Mouse (Mus musculus): ENCODE data around the gene Naaa. TPM values are rescaled to one million over a fixed set of nuclear protein-coding genes. Genes with fewer than 3 reads are reported as not detected.

The Naaa gene
- polyA plus RNA-seq (2012; ENCODE audit: insufficient read depth, insufficient read length, low replicate concordance, missing spikeins) = not detected in 2 replicates

GRCm38 (mm10) chr5:92277437-92278394, at the start of gene Naaa:
TSS of gene Naaa (minus strand) at chr5:92278170.
- peak within 1 kb of the TSS; percentile 95 for H3K4me3 ChIP-seq (ENCODE audit: insufficient read depth, low read depth, low read length)
- 4% methylated on average over 54 of the region's 54 CpGs for whole genome bisulfite sequencing
- TF ChIP-seq CTCF (IDR thresholded peaks at IDR 0.05; ENCODE audit: insufficient read depth, low read depth, low read length) = no peak
- H3K4me1 ChIP-seq (ENCODE audit: control insufficient read depth, insufficient read depth, low read length) = peaks cover 8% of the 10 kb centered on the region; the same call in 1 of the 2 replicates
- H3K27ac ChIP-seq (ENCODE audit: insufficient read depth, low read depth, low read length) = peak within 1 kb of the TSS; percentile 16; the same call in 1 of the 2 replicates

DNA sequence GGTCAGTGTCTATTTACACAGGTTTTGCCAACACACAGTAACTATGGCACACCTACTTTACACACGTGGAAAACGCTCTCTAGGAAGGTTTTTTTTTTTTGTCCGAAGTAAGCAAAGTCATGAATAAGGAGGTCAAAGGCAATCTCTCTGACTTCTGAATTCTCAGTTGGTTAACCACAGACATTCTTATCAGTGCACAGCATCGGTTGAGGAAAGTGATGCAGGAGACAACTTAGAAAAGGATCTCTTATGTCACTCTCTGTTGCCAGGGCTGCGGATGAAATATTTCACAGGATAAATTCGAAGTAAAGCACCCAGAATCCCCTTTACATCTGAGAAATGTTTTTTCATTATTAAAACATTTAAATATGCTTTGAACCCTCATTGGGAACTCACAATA, 49.4 kb upstream of the Naaa start:
- Histone ChIP-seq H3K4me3 (ENCODE audit: insufficient read depth, low read depth, low read length) (no peak overlapping the region), H3K4me1 (ENCODE audit: control insufficient read depth, insufficient read depth, low read length) (no peaks in the 10 kb centered on the region), H3K27ac (ENCODE audit: insufficient read depth, low read depth, low read length) (no peak overlapping the region)
- TF ChIP-seq POLR2A (IDR thresholded peaks at IDR 0.05; ENCODE audit: insufficient read depth, low read depth, low read length) (no peak), CTCF (IDR thresholded peaks at IDR 0.05; ENCODE audit: insufficient read depth, low read depth, low read length) (no peak)
- WGBS = 88% methylated on average over 6 of the region's 6 CpGs

DNA sequence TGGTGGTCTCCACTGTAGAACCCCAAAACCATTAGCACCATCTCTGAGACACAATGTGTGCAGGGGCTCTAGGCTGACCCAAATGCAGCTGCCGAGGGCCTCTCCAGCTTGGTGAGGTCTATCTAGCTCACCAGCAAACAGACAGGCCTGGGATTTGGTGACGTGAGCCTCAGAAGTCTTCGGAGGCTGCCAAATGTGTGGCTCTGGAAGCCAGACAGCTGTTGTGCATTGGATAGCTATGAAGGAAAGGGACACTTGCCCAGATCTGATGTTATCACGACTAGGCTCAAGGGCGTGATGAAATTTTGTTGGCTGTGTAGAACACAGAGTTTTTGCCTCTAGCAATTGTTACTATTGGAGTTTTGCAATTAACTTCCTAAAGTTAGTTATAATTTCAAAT, 45.3 kb upstream of the Naaa start:
- WGBS = 80% methylated on average over 5 of the region's 5 CpGs
- Histone ChIP-seq H3K4me1 (ENCODE audit: control insufficient read depth, insufficient read depth, low read length) (no peaks in the 10 kb centered on the region), H3K4me3 (ENCODE audit: insufficient read depth, low read depth, low read length) (no peak overlapping the region), H3K27ac (ENCODE audit: insufficient read depth, low read depth, low read length) (no peak overlapping the region)
- no peak for TF ChIP-seq POLR2A (IDR thresholded peaks at IDR 0.05; ENCODE audit: insufficient read depth, low read depth, low read length)
- TF ChIP-seq CTCF (IDR thresholded peaks at IDR 0.05; ENCODE audit: insufficient read depth, low read depth, low read length) = no peak

GRCm38 (mm10) chr5:92322612-92323011, 44.6 kb upstream of the Naaa start:
- Histone ChIP-seq H3K4me1 (ENCODE audit: control insufficient read depth, insufficient read depth, low read length) (no peaks in the 10 kb centered on the region), H3K4me3 (ENCODE audit: insufficient read depth, low read depth, low read length) (no peak overlapping the region), H3K27ac (ENCODE audit: insufficient read depth, low read depth, low read length) (no peak overlapping the region)
- TF ChIP-seq POLR2A (IDR thresholded peaks at IDR 0.05; ENCODE audit: insufficient read depth, low read depth, low read length) = no peak
- no peak for TF ChIP-seq CTCF (IDR thresholded peaks at IDR 0.05; ENCODE audit: insufficient read depth, low read depth, low read length)
- WGBS = 91% methylated on average over 4 of the region's 4 CpGs

GRCm38 (mm10) chr5:92321631-92322400, 43.8 kb upstream of the Naaa start:
- TF ChIP-seq POLR2A (IDR thresholded peaks at IDR 0.05; ENCODE audit: insufficient read depth, low read depth, low read length) = no peak
- no peak for TF ChIP-seq CTCF (IDR thresholded peaks at IDR 0.05; ENCODE audit: insufficient read depth, low read depth, low read length)
- Histone ChIP-seq H3K4me3 (ENCODE audit: insufficient read depth, low read depth, low read length) (no peak overlapping the region), H3K27ac (ENCODE audit: insufficient read depth, low read depth, low read length) (no peak overlapping the region), H3K4me1 (ENCODE audit: control insufficient read depth, insufficient read depth, low read length) (no peaks in the 10 kb centered on the region)
- WGBS = 68% methylated on average over 8 of the region's 8 CpGs

DNA sequence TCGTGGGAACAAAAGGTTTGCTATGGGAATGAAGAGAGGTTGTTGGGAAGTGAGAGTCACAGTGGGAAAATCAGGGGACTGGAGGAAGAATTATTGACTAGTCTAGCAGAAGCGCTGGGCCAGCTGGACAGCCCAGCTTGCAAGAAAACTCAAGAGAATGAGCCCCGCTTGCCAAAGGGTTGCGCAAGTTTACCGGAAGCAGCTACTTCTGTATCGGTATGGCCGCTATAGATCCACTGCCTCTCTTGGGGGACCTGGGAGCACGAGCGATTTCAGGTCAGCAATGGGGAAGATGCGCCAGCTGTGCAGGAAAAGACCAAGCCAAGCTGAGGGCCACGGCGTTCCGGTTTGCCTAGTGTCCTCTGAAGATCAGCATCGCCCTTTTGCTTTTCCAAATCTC, 40.6 kb upstream of the Naaa start:
- TF ChIP-seq CTCF (IDR thresholded peaks at IDR 0.05; ENCODE audit: insufficient read depth, low read depth, low read length) (no peak), POLR2A (IDR thresholded peaks at IDR 0.05; ENCODE audit: insufficient read depth, low read depth, low read length) (no peak)
- WGBS = 94% methylated on average over 14 of the region's 14 CpGs
- Histone ChIP-seq H3K4me3 (ENCODE audit: insufficient read depth, low read depth, low read length) (no peak overlapping the region), H3K27ac (ENCODE audit: insufficient read depth, low read depth, low read length) (no peak overlapping the region), H3K4me1 (ENCODE audit: control insufficient read depth, insufficient read depth, low read length) (no peaks in the 10 kb centered on the region)

DNA sequence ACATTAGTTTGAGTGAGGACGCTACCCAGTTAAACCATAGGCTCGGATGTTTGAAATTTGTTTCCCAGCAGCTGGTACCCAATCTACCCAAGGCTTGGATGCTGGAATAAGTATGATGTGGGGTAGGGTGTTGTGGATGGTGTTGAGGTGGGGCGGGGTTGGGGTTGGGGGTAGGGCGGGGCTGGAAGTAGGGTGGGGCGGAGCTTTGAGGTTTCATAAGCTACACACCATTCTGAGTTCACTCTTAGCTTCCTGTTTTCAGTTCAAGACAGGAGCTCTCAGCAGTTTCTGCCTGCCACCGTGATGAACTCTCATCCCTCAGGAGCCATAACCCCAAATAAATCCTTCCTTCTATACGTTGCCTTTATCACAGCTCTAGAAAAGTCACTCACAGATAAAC, 40.1 kb upstream of the Naaa start:
- Histone ChIP-seq H3K4me3 (ENCODE audit: insufficient read depth, low read depth, low read length) (no peak overlapping the region), H3K4me1 (ENCODE audit: control insufficient read depth, insufficient read depth, low read length) (no peaks in the 10 kb centered on the region), H3K27ac (ENCODE audit: insufficient read depth, low read depth, low read length) (no peak overlapping the region)
- WGBS = 91% methylated on average over 7 of the region's 7 CpGs
- TF ChIP-seq CTCF (IDR thresholded peaks at IDR 0.05; ENCODE audit: insufficient read depth, low read depth, low read length) = no peak
- TF ChIP-seq POLR2A (IDR thresholded peaks at IDR 0.05; ENCODE audit: insufficient read depth, low read depth, low read length) = no peak

DNA sequence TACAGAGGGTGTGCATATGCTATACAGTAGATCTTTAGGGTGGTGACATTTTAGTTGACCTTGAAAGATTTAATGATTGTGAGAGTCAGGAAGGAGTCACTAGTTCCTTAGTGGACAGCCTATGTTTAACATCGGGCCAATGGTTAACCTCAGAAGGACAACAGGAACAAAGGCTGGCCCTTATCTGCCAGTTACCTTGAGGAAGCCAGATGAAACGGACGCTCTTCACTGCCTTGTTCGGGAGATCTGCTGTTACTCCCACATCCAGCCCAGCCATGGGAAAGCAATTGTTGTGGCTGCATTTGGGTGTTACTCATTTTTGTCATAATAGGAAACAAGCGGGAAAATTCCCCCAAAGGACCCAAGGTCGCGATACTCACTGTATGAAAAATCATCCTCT, 35.8 kb upstream of the Naaa start:
- H3K4me3 ChIP-seq (ENCODE audit: insufficient read depth, low read depth, low read length) = no peak overlapping the region
- WGBS = 85% methylated on average over 7 of the region's 7 CpGs
- peaks cover 4% of the 10 kb centered on the region for H3K4me1 ChIP-seq (ENCODE audit: control insufficient read depth, insufficient read depth, low read length)
- H3K27ac ChIP-seq (ENCODE audit: insufficient read depth, low read depth, low read length) = no peak overlapping the region
- TF ChIP-seq CTCF (IDR thresholded peaks at IDR 0.05; ENCODE audit: insufficient read depth, low read depth, low read length) = no peak
- TF ChIP-seq POLR2A (IDR thresholded peaks at IDR 0.05; ENCODE audit: insufficient read depth, low read depth, low read length) = no peak
